Mouse (Mus musculus): ENCODE results near the gene Acp1. TPM values are rescaled to one million over a fixed set of nuclear protein-coding genes. Genes with fewer than 3 reads are reported as not detected.

Acp1 gene
- polyA plus RNA-seq, 1 experiment from 2014 or later = 235 TPM

- H3K27me3 ChIP-seq (ENCODE audit: poor library complexity, severe bottlenecking) = no peaks in the 10 kb centered on the region
- DNase-seq (ENCODE audit: extremely low spot score, low spot score) = no peak
- H3K36me3 ChIP-seq (replicated peaks) = no peaks in the 10 kb centered on the region
- WGBS = 73% methylated on average over 2 of the region's 2 CpGs
- no peaks in the 10 kb centered on the region for H3K9me3 ChIP-seq
- H3K4me1 ChIP-seq = no peaks in the 10 kb centered on the region
- H3K27ac ChIP-seq = no peak overlapping the region
- H3K4me3 ChIP-seq = no peak overlapping the region
Observed at GRCm38 (mm10) chr12:30850902-30851301, 60.5 kb downstream of the Acp1 start.

- H3K9me3 ChIP-seq = no peaks in the 10 kb centered on the region
- H3K27me3 ChIP-seq (ENCODE audit: poor library complexity, severe bottlenecking) = no peaks in the 10 kb centered on the region
- H3K4me3 ChIP-seq = no peak overlapping the region
- H3K4me1 ChIP-seq = no peaks in the 10 kb centered on the region
- no peaks in the 10 kb centered on the region for H3K36me3 ChIP-seq (replicated peaks)
- no peak overlapping the region for H3K27ac ChIP-seq
- 80% methylated on average over 1 of the region's 1 CpGs for WGBS
- no peak for DNase-seq (ENCODE audit: extremely low spot score, low spot score)
Observed at GRCm38 (mm10) chr12:30848521-30848920, 62.9 kb downstream of the Acp1 start.

Other genes with a start within 250 kb of the Acp1 start
- 3.2 and 5.0 TPM in 2 replicates for gene Alkal2, start 27.3 kb downstream of the Acp1 start, polyA plus RNA-seq (2016; fragmentation: Nextera tagmentation; extraction: Ambion mirVana)
- 14.4 and 14.8 TPM in 2 replicates for gene Sh3yl1, start 79 bp upstream of the Acp1 start, polyA plus RNA-seq (2016; fragmentation: Nextera tagmentation; extraction: Ambion mirVana)
- gene Fam110c, start 162.3 kb upstream of the Acp1 start, polyA plus RNA-seq (2016; fragmentation: Nextera tagmentation; extraction: Ambion mirVana) = 0.14 and 0.45 TPM in 2 replicates